Mouse (Mus musculus): ENCODE data around the gene 1190005I06Rik.
"Not testable (repeated sequence)": the region's sequence is repeated elsewhere in the genome, so short reads cannot be mapped to it uniquely, and the experiment has no call there.

Gene 1190005I06Rik

GRCm38 (mm10) chr8:120647532-120647931, at the start of gene 1190005I06Rik:
1190005I06Rik (minus strand) TSS chr8:120647632.
- DNase-seq: no peak

- DNase-seq: no peak
Measured at GRCm38 (mm10) chr8:120696401-120697153, 49.1 kb upstream of the 1190005I06Rik start.

GRCm38 (mm10) chr8:120693861-120694493, 46.5 kb upstream of the 1190005I06Rik start:
- DNase-seq: no peak

- no peak for DNase-seq
Measured at GRCm38 (mm10) chr8:120692934-120693333, 45.5 kb upstream of the 1190005I06Rik start.

- DNase-seq: no peak
Measured at GRCm38 (mm10) chr8:120688511-120688910, 41.1 kb upstream of the 1190005I06Rik start.

- no peak for DNase-seq
Measured at GRCm38 (mm10) chr8:120687786-120688185, 40.4 kb upstream of the 1190005I06Rik start.

GRCm38 (mm10) chr8:120686576-120686975, 39.1 kb upstream of the 1190005I06Rik start:
- DNase-seq: no peak

GRCm38 (mm10) chr8:120686051-120686450, 38.6 kb upstream of the 1190005I06Rik start:
- no peak for DNase-seq

GRCm38 (mm10) chr8:120685591-120685990, 38.2 kb upstream of the 1190005I06Rik start:
- DNase-seq: no peak

GRCm38 (mm10) chr8:120685097-120685496, 37.7 kb upstream of the 1190005I06Rik start:
- no peak for DNase-seq

- no peak for DNase-seq
Measured at GRCm38 (mm10) chr8:120684082-120684481, 36.6 kb upstream of the 1190005I06Rik start.

- DNase-seq: peak; percentile 63 to 76
Measured at GRCm38 (mm10) chr8:120683602-120684001, 36.2 kb upstream of the 1190005I06Rik start.

- DNase-seq: peak in 1 of 2 experiments; percentile 52
Measured at GRCm38 (mm10) chr8:120681113-120681512, 33.7 kb upstream of the 1190005I06Rik start.

- not testable (repeated sequence) for DNase-seq
Measured at GRCm38 (mm10) chr8:120680405-120680804, 33.0 kb upstream of the 1190005I06Rik start.

GRCm38 (mm10) chr8:120679629-120680387, 32.4 kb upstream of the 1190005I06Rik start:
- DNase-seq: no peak

- DNase-seq: peak; percentile 85 to 89
Measured at GRCm38 (mm10) chr8:120678447-120678846, 31.0 kb upstream of the 1190005I06Rik start.

GRCm38 (mm10) chr8:120675718-120676117, 28.3 kb upstream of the 1190005I06Rik start:
- no peak for DNase-seq

GRCm38 (mm10) chr8:120673298-120673697, 25.9 kb upstream of the 1190005I06Rik start:
- no peak for DNase-seq

GRCm38 (mm10) chr8:120672626-120673229, 25.3 kb upstream of the 1190005I06Rik start:
- DNase-seq: no peak

- no peak for DNase-seq
Measured at GRCm38 (mm10) chr8:120671775-120672174, 24.3 kb upstream of the 1190005I06Rik start.

GRCm38 (mm10) chr8:120668374-120668905, 21.0 kb upstream of the 1190005I06Rik start, which contains the start of gene Emc8:
Emc8 (minus strand) TSS chr8:120668573.
- DNase-seq: no peak

GRCm38 (mm10) chr8:120667561-120668373, 20.3 kb upstream of the 1190005I06Rik start, which contains the start of the genes Gm27021 and Cox4i1:
Gm27021 (minus strand) TSS chr8:120668079.
Cox4i1 (plus strand) TSS chr8:120668222.
- DNase-seq: peak; percentile 94 to 98
